20 mouse cellular contexts compared by ENCODE assay signal in the genomic region with DNA sequence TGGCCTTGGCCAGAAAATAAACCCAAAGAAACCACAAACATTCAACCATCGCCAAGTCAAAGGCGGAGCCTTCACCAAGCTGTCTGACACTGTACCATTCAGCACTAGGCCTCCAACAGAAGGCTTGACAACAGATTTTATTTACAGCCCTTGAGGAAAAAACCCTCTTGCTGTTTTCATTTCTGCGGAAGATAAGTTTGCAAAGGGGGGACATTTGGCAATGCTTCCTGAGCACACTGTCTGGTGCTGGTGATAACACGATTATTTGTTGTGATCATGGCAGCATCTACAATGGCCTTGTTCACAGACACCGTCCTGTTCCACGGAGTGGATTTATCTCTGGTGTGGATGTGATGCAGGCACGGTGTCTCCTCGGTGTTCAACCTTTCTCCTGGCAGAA.
A peak's percentile ranks its signal among the peaks of the same experiment; 100 is the strongest.
DNase-seq lines count a peak whose midpoint lies in the region; ATAC-seq lines count a peak whose summit lies in the region.
"Had no signal": no experiment of that assay in that cellular context is flagged by ENCODE, and none has a peak within 500 bp of the region (broad histone marks: within the 10 kb centered on the region; RNA-seq: fewer than 3 reads in every experiment).

No protein-coding gene starts in this region.

- ATAC-seq in forebrain, embryonic 14.5 days, result peak; percentile 32; the same call in 1 of the 2 replicates
- ATAC-seq in forebrain, embryonic 12.5 days (ENCODE audit: low FRiP score), result no peak
- ATAC-seq in liver, embryonic 12.5 days, result peak; percentile 72
- ATAC-seq: intestine, embryonic 16.5 days had no signal

- no peaks in the 10 kb centered on the region for H3K36me3 ChIP-seq in forebrain, embryonic 14.5 days (ENCODE audit: control insufficient read depth, insufficient read depth, low read length)
- H3K36me3 ChIP-seq in forebrain, embryonic 12.5 days (replicated peaks), result no peaks in the 10 kb centered on the region
- no peaks in the 10 kb centered on the region for H3K36me3 ChIP-seq in liver, embryonic 12.5 days
- H3K36me3 ChIP-seq: embryonic facial prominence, embryonic 13.5 days; midbrain, embryonic 10.5 days; neural tube, embryonic 12.5 days had no signal

- no peak overlapping the region for H3K4me2 ChIP-seq in forebrain, embryonic 14.5 days (ENCODE audit: low read length)
- H3K4me2 ChIP-seq in forebrain, embryonic 12.5 days, result no peak overlapping the region
- peak overlapping the region; percentile 31 for H3K4me2 ChIP-seq in liver, embryonic 12.5 days
- H3K4me2 ChIP-seq: embryonic facial prominence, embryonic 13.5 days; hindbrain, embryonic 14.5 days; neural tube, embryonic 12.5 days had no signal

- DNase-seq in forebrain, embryonic 14.5 days (ENCODE audit: low spot score), result peak; percentile 37
- DNase-seq in 3T3-L1 (ENCODE audit: low read depth, low spot score), result peak; percentile 5
- DNase-seq in c-Kit-positive CD71-positive TER-119-positive erythroid progenitor cells, embryonic 14.5 days (ENCODE audit: low spot score), result peak; percentile 61
- no peak for DNase-seq in adrenal gland, postnatal 14 days
- DNase-seq in cerebellum, adult 8-10 months, result no peak
- no peak for DNase-seq in kidney, postnatal 10 days
- DNase-seq: adrenal gland, postnatal 10 days; B cell, adult 2 months; gastrocnemius, adult 2 months; heart, adult 2 months; right cerebral cortex, postnatal 4 days; thymus, postnatal 25 days had no signal

- WGBS in forebrain, embryonic 14.5 days, result 76% methylated on average over 8 of the region's 8 CpGs
- 90% methylated on average over 8 of the region's 8 CpGs for WGBS in forebrain, embryonic 12.5 days
- 18% methylated on average over 8 of the region's 8 CpGs for WGBS in liver, embryonic 12.5 days (ENCODE audit: insufficient replicate concordance)

- no peaks in the 10 kb centered on the region for H3K27me3 ChIP-seq in forebrain, embryonic 14.5 days (replicated peaks; ENCODE audit: control insufficient read depth, insufficient read depth, low read length)
- no peaks in the 10 kb centered on the region for H3K27me3 ChIP-seq in forebrain, embryonic 12.5 days
- H3K27me3 ChIP-seq in liver, embryonic 12.5 days (replicated peaks), result no peaks in the 10 kb centered on the region
- H3K27me3 ChIP-seq: embryonic facial prominence, embryonic 13.5 days; neural tube, embryonic 12.5 days had no signal

- H3K9me3 ChIP-seq in forebrain, embryonic 14.5 days (replicated peaks; ENCODE audit: control insufficient read depth, low read length), result no peaks in the 10 kb centered on the region
- no peaks in the 10 kb centered on the region for H3K9me3 ChIP-seq in forebrain, embryonic 12.5 days
- no peaks in the 10 kb centered on the region for H3K9me3 ChIP-seq in liver, embryonic 12.5 days (replicated peaks)
- H3K9me3 ChIP-seq: embryonic facial prominence, embryonic 13.5 days; midbrain, embryonic 10.5 days; neural tube, embryonic 12.5 days had no signal

- no peak overlapping the region for H3K27ac ChIP-seq in forebrain, embryonic 14.5 days (ENCODE audit: low read depth, low read length)
- no peak overlapping the region for H3K27ac ChIP-seq in forebrain, embryonic 12.5 days
- peak overlapping the region; percentile 43; the same call in 1 of the 2 replicates for H3K27ac ChIP-seq in liver, embryonic 12.5 days
- H3K27ac ChIP-seq: embryonic facial prominence, embryonic 13.5 days; gastrocnemius, adult 2 months; heart, adult 2 months; hindbrain, embryonic 14.5 days; kidney, postnatal 0 days; midbrain, embryonic 10.5 days; neural tube, embryonic 12.5 days had no signal

- no peak overlapping the region for H3K4me3 ChIP-seq in forebrain, embryonic 14.5 days (ENCODE audit: low read depth, low read length)
- H3K4me3 ChIP-seq in forebrain, embryonic 12.5 days (replicated peaks), result no peak overlapping the region
- H3K4me3 ChIP-seq in liver, embryonic 12.5 days, result no peak overlapping the region
- H3K4me3 ChIP-seq: embryonic facial prominence, embryonic 13.5 days; gastrocnemius, adult 2 months; heart, adult 2 months; midbrain, embryonic 10.5 days; neural tube, embryonic 12.5 days had no signal

- H3K4me1 ChIP-seq in forebrain, embryonic 14.5 days (ENCODE audit: control insufficient read depth, insufficient read depth, low read length), result 0 out of 2 replicates have a peak, but pooled peaks cover 4% of the 10 kb centered on the region
- peaks cover 7% of the 10 kb centered on the region; the same call in 1 of the 2 replicates for H3K4me1 ChIP-seq in forebrain, embryonic 12.5 days
- peaks cover 71% of the 10 kb centered on the region for H3K4me1 ChIP-seq in liver, embryonic 12.5 days
- H3K4me1 ChIP-seq: neural tube, embryonic 12.5 days had no signal

- H3K9ac ChIP-seq in forebrain, embryonic 14.5 days (ENCODE audit: low read length), result no peak overlapping the region
- H3K9ac ChIP-seq in forebrain, embryonic 12.5 days, result no peak overlapping the region
- peak overlapping the region; percentile 6; the same call in 1 of the 2 replicates for H3K9ac ChIP-seq in liver, embryonic 12.5 days
- H3K9ac ChIP-seq: embryonic facial prominence, embryonic 13.5 days; hindbrain, embryonic 14.5 days; neural tube, embryonic 12.5 days had no signal

Comparison
In these comparisons a context has a peak if more than half of its experiments do, and no peak if none do; other contexts are left out.
1. DNase-seq: peak in forebrain, embryonic 14.5 days (single experiment), 3T3-L1 (single experiment) and c-Kit-positive CD71-positive TER-119-positive erythroid progenitor cells, embryonic 14.5 days (single experiment); none in adrenal gland, postnatal 14 days (single experiment), cerebellum, adult 8-10 months (single experiment) and kidney, postnatal 10 days (single experiment).